Mouse (Mus musculus) embryo, embryonic 11.5 days (tissue): ENCODE results near the gene Gm21860.
"Not testable (repeated sequence)": the region's sequence is repeated elsewhere in the genome, so short reads cannot be mapped to it uniquely, and the experiment has no call there.

ENCODE experiments used
- DNase-seq: peaks from one replicate; pipeline ENCODE4 v3.0.0-alpha.2; 2012; ENCODE audit warnings: low read depth, low spot score

Gm21860 gene

GRCm38 (mm10) chrY:90754721-90755120 lies at the start of gene Gm21860:
TSS of gene Gm21860 (minus strand) at chrY:90754821.
- not testable (repeated sequence) for DNase-seq

GRCm38 (mm10) chrY:90784438-90784837 lies 29.8 kb upstream of the Gm21860 start, which contains the start of gene Gm47283:
TSS of gene Gm47283 (plus strand) at chrY:90784738.
- DNase-seq = not testable (repeated sequence)

- not testable (repeated sequence) for DNase-seq
Measured at GRCm38 (mm10) chrY:90745256-90745655, 9.4 kb downstream of the Gm21860 start.

- peak; percentile 75 for DNase-seq
Measured at GRCm38 (mm10) chrY:90744381-90744981, 10.1 kb downstream of the Gm21860 start.

DNA sequence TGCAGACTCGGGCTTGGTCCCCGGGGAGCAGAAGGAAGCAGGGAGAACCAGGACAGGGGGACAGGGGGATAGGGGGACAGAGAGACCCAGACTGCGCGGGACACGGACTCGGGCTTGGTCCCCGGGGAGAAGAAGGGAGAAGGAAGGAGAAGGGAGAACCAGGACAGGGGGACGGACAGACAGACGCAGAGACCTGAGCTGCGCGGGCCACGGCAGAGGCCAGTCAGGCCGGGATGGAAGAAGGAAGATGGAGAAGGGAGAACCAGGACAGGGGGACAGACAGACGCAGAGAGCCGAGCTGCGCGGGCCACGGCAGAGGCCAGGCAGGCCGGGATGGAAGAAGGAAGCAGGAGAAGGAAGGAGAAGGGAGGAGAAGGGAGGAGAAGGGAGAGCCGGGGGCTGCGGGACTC lies 10.8 kb downstream of the Gm21860 start:
- no peak for DNase-seq

DNA sequence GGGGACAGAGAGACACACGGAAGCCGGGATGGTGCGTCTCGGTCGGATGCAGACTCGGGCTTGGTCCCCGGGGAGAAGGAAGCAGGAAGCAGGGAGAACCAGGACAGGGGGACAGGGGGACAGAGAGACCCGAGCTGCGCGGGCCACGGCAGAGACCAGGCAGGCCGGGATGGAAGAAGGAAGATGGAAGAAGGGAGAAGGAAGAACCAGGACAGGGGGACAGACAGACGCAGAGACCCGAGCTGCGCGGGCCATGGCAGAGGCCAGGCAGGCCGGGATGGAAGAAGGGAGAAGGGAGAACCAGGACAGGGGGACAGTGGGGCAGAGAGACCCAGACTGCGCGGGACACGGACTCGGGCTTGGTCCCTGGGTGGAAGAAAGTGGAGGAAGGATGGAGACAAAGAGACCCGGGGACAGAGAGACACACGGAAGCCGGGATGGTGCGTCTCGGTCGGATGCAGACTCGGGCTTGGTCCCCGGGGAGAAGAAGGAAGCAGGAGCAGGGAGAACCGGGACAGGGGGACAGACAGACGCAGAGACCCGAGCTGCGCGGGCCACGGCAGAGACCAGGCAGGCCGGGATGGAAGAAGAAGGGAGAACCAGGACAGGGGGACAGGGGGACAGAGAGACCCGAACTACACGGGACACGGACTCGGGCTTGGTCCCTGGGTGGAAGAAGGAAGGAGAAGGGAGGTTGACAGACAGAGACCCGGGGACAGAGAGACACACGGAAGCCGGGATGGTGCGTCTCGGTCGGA lies 11.4 kb downstream of the Gm21860 start:
- DNase-seq = peak; percentile 57

- peak; percentile 57 for DNase-seq
Measured at GRCm38 (mm10) chrY:90742261-90743052, 12.2 kb downstream of the Gm21860 start.

GRCm38 (mm10) chrY:90741452-90742260 lies 13.0 kb downstream of the Gm21860 start:
- DNase-seq = peak; percentile 70

DNA sequence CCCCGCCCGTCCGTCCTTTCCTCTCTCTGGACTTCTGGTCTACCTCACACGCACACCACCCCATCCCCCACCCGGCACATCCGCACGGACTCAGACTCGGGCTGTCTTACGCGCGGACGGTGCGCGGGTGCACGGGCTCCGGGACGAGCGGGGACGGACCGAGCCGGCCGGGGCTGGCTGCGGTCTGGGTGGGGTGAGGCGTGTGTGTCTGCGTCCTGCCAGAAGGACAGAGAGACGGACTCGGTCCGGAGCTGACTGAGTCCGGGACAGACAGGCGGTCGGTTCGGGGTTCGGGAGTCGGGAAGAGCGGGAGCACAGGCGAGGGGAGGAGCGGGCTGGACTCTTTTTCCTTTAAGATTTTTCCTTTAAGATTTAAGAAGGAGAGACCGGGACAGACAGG lies 13.6 kb downstream of the Gm21860 start:
- DNase-seq = peak; percentile 84

- DNase-seq = peak; percentile 71
Measured at GRCm38 (mm10) chrY:90740013-90740561, 14.5 kb downstream of the Gm21860 start.

DNA sequence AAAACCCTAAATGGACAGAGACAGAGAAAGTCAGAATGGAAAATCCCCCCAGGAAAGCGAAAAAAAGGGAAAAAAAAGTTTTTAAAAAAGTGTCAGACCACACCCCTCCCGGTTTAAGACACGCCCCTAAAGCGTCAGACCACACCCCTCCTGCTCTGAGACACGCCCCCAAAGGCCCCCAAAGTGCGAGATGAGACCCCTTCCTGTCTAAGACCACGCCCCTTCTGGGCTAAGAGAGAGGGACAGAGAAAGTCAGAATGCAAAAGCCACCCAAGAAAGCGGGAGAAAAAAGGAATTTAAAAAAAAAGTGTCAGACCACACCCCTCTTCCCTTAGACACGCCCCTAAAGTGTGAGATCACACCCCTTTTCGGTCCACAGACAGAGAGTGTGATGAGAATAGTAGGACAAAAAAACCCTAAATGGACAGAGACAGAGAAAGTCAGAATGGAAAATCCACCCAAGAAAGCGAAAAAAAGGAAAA lies 15.0 kb downstream of the Gm21860 start:
- DNase-seq = peak; percentile 82

GRCm38 (mm10) chrY:90738841-90739530 lies 15.6 kb downstream of the Gm21860 start:
- DNase-seq = peak; percentile 65

- no peak for DNase-seq
Measured at GRCm38 (mm10) chrY:90738431-90738680, 16.3 kb downstream of the Gm21860 start.

DNA sequence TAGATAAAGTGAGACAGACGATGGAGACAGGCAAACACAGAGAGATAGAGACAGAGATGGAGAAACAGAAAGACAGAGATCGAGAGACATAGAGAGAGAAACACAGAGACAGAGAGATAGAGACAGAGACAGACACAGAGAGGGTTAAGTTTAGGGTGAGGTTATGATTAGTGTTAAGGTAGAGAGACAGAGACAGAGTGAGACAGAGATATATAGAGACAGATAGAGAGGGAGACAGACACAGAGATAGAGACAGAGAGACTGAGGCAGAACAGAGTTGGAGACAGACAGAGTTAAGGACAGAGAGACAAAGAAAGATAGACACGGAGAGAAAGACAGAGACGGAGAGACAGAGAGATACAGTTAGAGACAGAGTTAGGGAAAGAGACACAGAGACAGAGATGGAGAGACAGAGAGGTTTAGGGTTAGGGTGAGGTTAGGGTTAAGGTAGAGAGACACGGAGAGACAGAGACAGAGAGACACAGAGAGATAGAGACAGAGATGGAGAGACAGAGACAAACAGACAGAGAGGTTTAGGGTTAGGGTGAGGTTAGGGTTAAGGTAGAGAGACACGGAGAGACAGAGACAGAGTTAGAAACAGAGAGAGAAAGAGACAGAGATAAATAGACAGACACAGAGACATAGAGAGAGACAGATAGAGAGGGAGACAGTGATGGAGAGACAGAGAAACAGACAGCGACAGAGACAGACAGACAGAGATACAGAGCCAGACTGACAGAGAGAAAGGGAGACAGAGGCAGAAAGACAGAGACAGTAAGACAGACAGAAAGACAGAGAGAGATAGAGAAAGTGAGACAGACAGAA lies 16.8 kb downstream of the Gm21860 start:
- DNase-seq = no peak

DNA sequence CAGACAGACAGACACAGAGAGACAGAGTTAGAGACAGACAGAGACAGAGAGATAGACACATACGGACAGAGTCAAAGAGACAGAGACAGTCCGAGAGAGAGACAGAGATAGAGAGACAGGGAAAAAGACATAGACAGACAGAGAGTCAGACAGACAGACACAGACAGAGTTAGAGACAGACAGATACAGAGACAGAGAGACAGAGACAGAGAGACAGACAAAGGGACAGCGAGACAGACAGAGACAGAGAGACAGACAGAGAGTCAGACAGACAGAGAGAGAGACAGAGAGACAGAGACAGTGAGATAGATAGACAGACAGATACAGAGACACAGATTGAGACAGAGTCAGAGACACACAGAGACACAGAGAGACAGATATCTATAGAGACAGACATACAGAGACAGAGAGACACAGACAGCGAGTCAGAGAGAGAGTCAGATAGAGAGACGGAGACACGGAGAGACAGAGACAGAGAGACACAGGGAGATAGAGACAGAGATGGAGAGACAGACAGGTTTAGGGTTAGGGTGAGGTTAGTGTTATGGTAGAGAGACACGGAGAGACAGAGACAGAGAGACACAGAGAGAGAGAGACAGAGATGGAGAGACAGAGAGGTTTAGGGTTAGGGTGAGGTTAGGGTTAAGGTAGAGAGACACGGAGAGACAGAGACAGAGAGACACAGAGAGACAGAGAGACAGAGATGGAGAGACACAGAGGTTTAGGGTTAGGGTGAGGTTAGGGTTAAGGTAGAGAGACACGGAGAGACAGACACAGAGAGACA lies 18.2 kb downstream of the Gm21860 start:
- DNase-seq = not testable (repeated sequence)

DNA sequence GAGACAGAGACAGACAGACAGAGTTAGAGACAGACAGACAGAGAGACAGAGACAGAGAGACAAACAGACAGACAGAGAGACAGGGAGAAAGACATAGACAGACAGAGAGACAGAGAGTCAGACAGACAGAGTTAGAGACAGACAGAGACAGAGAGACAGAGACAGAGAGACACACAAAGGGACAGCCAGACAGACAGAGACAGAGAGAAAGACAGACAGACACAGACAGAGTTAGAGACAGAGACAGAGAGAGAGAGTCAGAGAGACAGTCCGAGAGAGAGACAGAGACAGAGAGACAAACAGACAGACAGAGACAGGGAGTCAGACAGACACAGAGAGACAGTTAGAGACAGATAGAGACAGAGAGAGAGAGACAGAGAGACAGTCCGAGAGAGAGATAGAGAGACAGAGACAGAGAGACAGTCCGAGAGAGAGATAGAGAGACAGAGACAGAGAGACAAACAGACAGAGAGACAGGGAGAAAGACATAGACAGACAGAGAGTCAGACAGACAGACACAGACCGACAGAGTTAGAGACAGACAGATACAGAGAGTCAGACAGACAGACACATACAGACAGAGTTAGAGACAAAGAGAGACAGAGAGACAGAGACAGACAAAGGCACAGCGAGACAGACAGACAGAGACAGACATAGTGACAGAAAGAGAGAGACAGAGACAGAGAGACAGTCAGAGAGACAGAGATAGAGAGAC lies 19.3 kb downstream of the Gm21860 start:
- not testable (repeated sequence) for DNase-seq

DNA sequence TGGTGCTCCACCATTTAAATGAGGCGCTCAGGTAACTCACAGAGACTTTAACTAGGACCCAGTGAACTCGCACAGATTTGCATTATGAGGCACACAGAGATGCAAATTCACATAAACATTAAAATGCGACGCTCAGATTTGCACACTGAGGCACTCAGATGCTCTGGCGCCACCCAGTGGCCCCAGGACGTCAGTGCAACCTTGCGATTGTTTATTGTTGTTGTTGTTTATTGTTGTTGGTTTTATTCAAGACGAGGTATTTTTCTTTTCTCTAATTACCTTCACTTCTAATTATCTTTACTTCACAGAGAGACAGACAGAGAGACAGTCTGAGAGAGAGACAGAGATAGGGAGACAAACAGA lies 20.3 kb downstream of the Gm21860 start:
- DNase-seq = peak; percentile 90

- DNase-seq = not testable (repeated sequence)
Measured at GRCm38 (mm10) chrY:90733656-90734333, 20.8 kb downstream of the Gm21860 start.
